Mouse (Mus musculus): Measurements from ENCODE around the gene Ralgapa1. TPM values are rescaled to one million over a fixed set of nuclear protein-coding genes. Genes with fewer than 3 reads are reported as not detected.

Ralgapa1 gene
- polyA plus RNA-seq, 1 experiment from 2014 or later, result 16.7 TPM

GRCm38 (mm10) chr12:55834891-55835290, 13.9 kb upstream of the Ralgapa1 start:
- Histone ChIP-seq H3K4me3 (no peak overlapping the region), H3K9ac (no peak overlapping the region), H3K27ac (no peak overlapping the region), H3K9me3 (no peaks in the 10 kb centered on the region), H3K27me3 (no peaks in the 10 kb centered on the region), H3K4me2 (replicated peaks) (no peak overlapping the region), H3K4me1 (peaks cover 14% of the 10 kb centered on the region), H3K36me3 (peaks cover 3% of the 10 kb centered on the region; the same call in 1 of the 2 replicates)
- 78% methylated on average over 8 of the region's 8 CpGs for WGBS
- no peak for ATAC-seq (ENCODE audit: low FRiP score, low read depth)

- Histone ChIP-seq H3K4me2 (replicated peaks) (no peak overlapping the region), H3K9me3 (no peaks in the 10 kb centered on the region), H3K4me3 (no peak overlapping the region), H3K36me3 (no peaks in the 10 kb centered on the region), H3K27me3 (no peaks in the 10 kb centered on the region), H3K9ac (no peak overlapping the region), H3K27ac (no peak overlapping the region), H3K4me1 (peaks cover 14% of the 10 kb centered on the region)
- 66% methylated on average over 9 of the region's 9 CpGs for WGBS
- no peak for ATAC-seq (ENCODE audit: low FRiP score, low read depth)
Measured at GRCm38 (mm10) chr12:55833906-55834625, 13.1 kb upstream of the Ralgapa1 start.

DNA sequence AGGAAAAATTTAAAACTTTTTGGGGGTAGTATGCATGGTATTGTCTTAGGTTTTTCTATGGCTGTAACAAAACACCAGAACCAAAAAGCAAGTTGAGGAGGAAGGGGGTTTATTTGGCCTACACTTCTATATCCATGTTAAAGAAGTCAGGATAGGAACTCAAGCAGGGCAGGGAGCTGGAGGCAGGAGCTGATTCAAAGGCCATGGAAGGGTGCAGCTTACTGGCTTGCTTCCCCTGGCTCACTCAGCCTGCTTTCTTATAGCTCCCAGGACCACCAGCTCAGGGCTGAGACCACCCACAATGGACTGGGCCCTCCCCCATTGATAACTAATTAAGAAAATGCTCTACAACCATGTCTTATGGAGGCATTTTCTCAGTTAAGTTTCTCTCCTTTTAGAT, 12.0 kb upstream of the Ralgapa1 start:
- H3K36me3 ChIP-seq, result no peaks in the 10 kb centered on the region
- H3K9ac ChIP-seq, result no peak overlapping the region
- peaks cover 11% of the 10 kb centered on the region for H3K4me1 ChIP-seq
- no peak overlapping the region for H3K4me3 ChIP-seq
- no peak overlapping the region for H3K4me2 ChIP-seq (replicated peaks)
- no peaks in the 10 kb centered on the region for H3K27me3 ChIP-seq
- no peak overlapping the region for H3K27ac ChIP-seq
- no peaks in the 10 kb centered on the region for H3K9me3 ChIP-seq
- ATAC-seq (ENCODE audit: low FRiP score, low read depth), result no peak

DNA sequence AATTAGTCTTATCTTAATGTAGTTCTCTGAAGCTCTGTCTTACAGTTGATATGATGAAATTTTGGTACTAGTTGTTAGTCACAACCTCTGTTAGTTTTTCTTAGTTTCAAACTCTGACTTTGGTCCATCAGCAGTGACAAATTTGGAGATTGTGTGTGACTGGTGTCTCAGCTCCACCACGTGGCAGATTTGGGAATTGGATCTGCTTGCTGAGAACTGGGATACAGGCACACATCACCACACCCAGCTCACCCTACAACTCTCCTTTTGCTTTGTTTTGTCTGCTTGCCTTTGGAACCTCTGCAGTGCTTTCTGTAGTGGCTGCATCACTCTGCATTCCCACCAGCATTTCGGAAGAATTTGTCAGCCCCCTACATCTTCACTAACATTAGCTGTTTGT, 10.1 kb upstream of the Ralgapa1 start:
- no peak overlapping the region for H3K4me2 ChIP-seq (replicated peaks)
- no peaks in the 10 kb centered on the region for H3K9me3 ChIP-seq
- H3K4me3 ChIP-seq, result no peak overlapping the region
- no peaks in the 10 kb centered on the region for H3K27me3 ChIP-seq
- no peak for ATAC-seq (ENCODE audit: low FRiP score, low read depth)
- 20% methylated on average over 2 of the region's 2 CpGs for WGBS
- no peaks in the 10 kb centered on the region for H3K4me1 ChIP-seq
- no peaks in the 10 kb centered on the region for H3K36me3 ChIP-seq
- no peak overlapping the region for H3K9ac ChIP-seq
- no peak overlapping the region for H3K27ac ChIP-seq

GRCm38 (mm10) chr12:55825537-55825936, 4.6 kb upstream of the Ralgapa1 start:
- no peak overlapping the region for H3K4me2 ChIP-seq (replicated peaks)
- no peak for ATAC-seq (ENCODE audit: low FRiP score, low read depth)
- no peak overlapping the region for H3K27ac ChIP-seq
- no peaks in the 10 kb centered on the region for H3K27me3 ChIP-seq
- no peaks in the 10 kb centered on the region for H3K4me1 ChIP-seq
- 91% methylated on average over 2 of the region's 2 CpGs for WGBS
- H3K36me3 ChIP-seq, result no peaks in the 10 kb centered on the region
- H3K9me3 ChIP-seq, result peaks cover 6% of the 10 kb centered on the region; the same call in 1 of the 2 replicates
- no peak overlapping the region for H3K4me3 ChIP-seq
- no peak overlapping the region for H3K9ac ChIP-seq

DNA sequence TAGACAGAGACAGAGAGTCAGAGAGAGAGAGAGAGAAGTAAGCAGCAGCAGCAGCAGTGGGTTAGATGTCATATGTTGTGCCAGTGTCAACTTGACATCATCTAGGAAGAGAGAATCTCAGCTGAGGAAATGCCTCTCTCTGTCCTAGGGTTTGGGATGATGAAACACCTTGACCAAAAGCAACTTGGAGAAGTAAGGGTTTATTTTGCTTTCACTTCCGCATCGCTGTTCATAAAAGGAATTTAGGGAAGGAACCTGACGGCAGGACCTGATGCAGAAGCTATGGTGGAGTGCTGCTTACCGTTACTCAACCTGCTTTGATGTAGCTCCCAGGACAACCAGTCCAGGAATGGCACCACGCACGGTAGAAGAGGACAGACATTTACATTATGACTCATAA, 3.1 kb upstream of the Ralgapa1 start:
- Histone ChIP-seq H3K4me1 (peaks cover 6% of the 10 kb centered on the region; the same call in 1 of the 2 replicates), H3K27me3 (no peaks in the 10 kb centered on the region), H3K36me3 (no peaks in the 10 kb centered on the region), H3K27ac (no peak overlapping the region), H3K9me3 (peaks cover 6% of the 10 kb centered on the region; the same call in 1 of the 2 replicates), H3K9ac (no peak overlapping the region), H3K4me2 (replicated peaks) (no peak overlapping the region), H3K4me3 (no peak overlapping the region)
- no peak for ATAC-seq (ENCODE audit: low FRiP score, low read depth)
- WGBS, result 87% methylated on average over 6 of the region's 6 CpGs

DNA sequence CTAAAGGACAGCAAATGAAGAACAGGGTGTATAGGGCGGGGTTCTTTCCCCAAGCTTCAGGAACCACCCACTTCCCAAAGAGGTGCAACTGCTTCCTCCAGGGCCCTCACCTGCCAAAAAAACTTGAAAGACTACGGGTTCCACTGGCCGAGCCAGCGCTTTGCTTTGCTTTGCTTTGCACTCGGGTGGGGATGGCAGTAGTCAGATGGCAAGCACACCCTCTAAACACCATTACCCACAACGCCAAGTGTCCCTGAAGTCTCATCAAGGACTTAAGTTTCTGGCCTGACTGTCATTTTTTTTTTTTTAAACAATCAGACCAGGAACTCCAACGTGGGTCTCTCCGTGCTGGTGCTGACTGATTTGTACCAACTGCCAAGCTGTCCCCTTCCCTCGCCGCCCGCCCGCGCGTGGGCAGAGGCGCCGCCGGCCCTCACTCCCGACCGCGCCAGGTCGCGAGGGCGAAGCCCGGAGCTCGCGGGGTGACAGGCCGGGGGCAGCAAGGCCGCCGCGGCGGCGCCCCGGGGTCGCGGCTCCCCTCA, 777 bp downstream of the Ralgapa1 start:
- Histone ChIP-seq H3K27ac (peak overlapping the region; percentile 94), H3K4me3 (peak overlapping the region; percentile 92), H3K9ac (peak overlapping the region; percentile 92), H3K27me3 (no peaks in the 10 kb centered on the region), H3K9me3 (peaks cover 6% of the 10 kb centered on the region; the same call in 1 of the 2 replicates), H3K36me3 (no peaks in the 10 kb centered on the region), H3K4me1 (peaks cover 11% of the 10 kb centered on the region; the same call in 1 of the 2 replicates), H3K4me2 (replicated peaks) (peak overlapping the region; percentile 75)
- peak; percentile 42 for ATAC-seq (ENCODE audit: low FRiP score, low read depth)
- WGBS, result under 1% methylated on average over 31 of the region's 35 CpGs

DNA sequence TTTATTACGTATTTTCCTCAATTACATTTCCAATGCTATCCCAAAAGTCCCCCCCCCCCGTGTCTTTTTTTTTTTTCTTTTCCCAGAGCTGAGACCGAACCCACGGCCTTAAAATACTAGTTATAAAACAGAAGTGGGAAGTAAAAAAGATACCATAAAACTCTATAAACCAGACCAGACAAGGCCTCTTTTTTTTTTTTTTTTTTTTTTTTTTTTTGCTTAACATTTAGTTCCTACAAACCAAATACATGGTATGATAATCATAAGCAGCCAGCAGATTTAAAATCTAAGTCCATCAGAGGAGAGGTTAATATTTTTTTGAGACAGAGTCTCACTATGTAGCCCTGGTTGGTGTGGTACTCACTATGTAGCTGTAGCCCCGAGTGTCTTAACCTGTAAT, 4.5 kb downstream of the Ralgapa1 start:
- no peak overlapping the region for H3K27ac ChIP-seq
- H3K9ac ChIP-seq, result no peak overlapping the region
- H3K4me1 ChIP-seq, result peaks cover 11% of the 10 kb centered on the region; the same call in 1 of the 2 replicates
- H3K9me3 ChIP-seq, result no peaks in the 10 kb centered on the region
- H3K27me3 ChIP-seq, result no peaks in the 10 kb centered on the region
- H3K4me3 ChIP-seq, result no peak overlapping the region
- no peak for ATAC-seq (ENCODE audit: low FRiP score, low read depth)
- WGBS, result 72% methylated on average over 5 of the region's 5 CpGs
- no peak overlapping the region for H3K4me2 ChIP-seq (replicated peaks)
- no peaks in the 10 kb centered on the region for H3K36me3 ChIP-seq

- Histone ChIP-seq H3K27ac (0 out of 2 replicates have a peak overlapping the region, but pooled peaks have one; percentile 44), H3K4me3 (no peak overlapping the region), H3K9ac (no peak overlapping the region), H3K36me3 (no peaks in the 10 kb centered on the region), H3K4me2 (replicated peaks) (no peak overlapping the region), H3K27me3 (no peaks in the 10 kb centered on the region), H3K4me1 (peaks cover 5% of the 10 kb centered on the region; the same call in 1 of the 2 replicates), H3K9me3 (no peaks in the 10 kb centered on the region)
- 55% methylated on average over 3 of the region's 3 CpGs for WGBS
- ATAC-seq (ENCODE audit: low FRiP score, low read depth), result no peak
Measured at GRCm38 (mm10) chr12:55805035-55805434, 15.9 kb downstream of the Ralgapa1 start.

- no peaks in the 10 kb centered on the region for H3K9me3 ChIP-seq
- H3K9ac ChIP-seq, result no peak overlapping the region
- WGBS, result 87% methylated on average over 4 of the region's 4 CpGs
- no peaks in the 10 kb centered on the region for H3K36me3 ChIP-seq
- peaks cover 5% of the 10 kb centered on the region; the same call in 1 of the 2 replicates for H3K4me1 ChIP-seq
- H3K27me3 ChIP-seq, result no peaks in the 10 kb centered on the region
- no peak overlapping the region for H3K4me3 ChIP-seq
- no peak for ATAC-seq (ENCODE audit: low FRiP score, low read depth)
- H3K27ac ChIP-seq, result no peak overlapping the region
- no peak overlapping the region for H3K4me2 ChIP-seq (replicated peaks)
Measured at GRCm38 (mm10) chr12:55801131-55801530, 19.8 kb downstream of the Ralgapa1 start.

- Histone ChIP-seq H3K27ac (no peak overlapping the region), H3K4me1 (peaks cover 2% of the 10 kb centered on the region; the same call in 1 of the 2 replicates)
- 85% methylated on average over 5 of the region's 5 CpGs for WGBS
Measured at GRCm38 (mm10) chr12:55800144-55800543, 20.8 kb downstream of the Ralgapa1 start.

DNA sequence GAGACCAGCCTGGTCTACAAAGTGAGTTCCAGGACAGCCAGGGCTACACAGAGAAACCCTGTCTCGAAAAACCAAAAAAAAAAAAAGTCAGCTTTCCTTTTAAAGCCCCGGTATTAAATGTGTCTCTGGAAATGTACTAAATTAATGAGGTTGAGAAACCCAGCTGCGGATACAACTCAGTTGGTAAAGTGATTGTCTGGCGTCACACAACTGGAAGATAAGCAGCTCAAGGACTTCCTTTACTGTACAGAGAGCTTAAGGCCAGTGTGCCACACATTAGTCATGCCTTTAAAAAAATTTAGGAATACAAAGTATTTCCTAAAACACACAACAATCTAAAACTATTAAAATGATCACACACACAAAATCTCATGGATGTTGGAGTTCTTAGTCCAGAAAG, 22.2 kb downstream of the Ralgapa1 start:
- Histone ChIP-seq H3K36me3 (peaks cover 4% of the 10 kb centered on the region; the same call in 1 of the 2 replicates), H3K27me3 (no peaks in the 10 kb centered on the region), H3K9ac (no peak overlapping the region), H3K4me1 (no peaks in the 10 kb centered on the region), H3K4me2 (replicated peaks) (no peak overlapping the region), H3K9me3 (no peaks in the 10 kb centered on the region), H3K27ac (no peak overlapping the region), H3K4me3 (no peak overlapping the region)
- 82% methylated on average over 4 of the region's 4 CpGs for WGBS
- ATAC-seq (ENCODE audit: low FRiP score, low read depth), result no peak

More at GRCm38 (mm10) chr12:55800144-55800543, 20.8 kb downstream of the Ralgapa1 start:
- Histone ChIP-seq H3K4me3 (no peak overlapping the region), H3K9ac (no peak overlapping the region), H3K27me3 (no peaks in the 10 kb centered on the region), H3K4me2 (replicated peaks) (no peak overlapping the region), H3K9me3 (no peaks in the 10 kb centered on the region), H3K36me3 (no peaks in the 10 kb centered on the region)
- ATAC-seq (ENCODE audit: low FRiP score, low read depth), result no peak
